Mouse (Mus musculus): ENCODE results near the gene Rapgef4. TPM values are rescaled to one million over a fixed set of nuclear protein-coding genes. Genes with fewer than 3 reads are reported as not detected.

Rapgef4 gene
- total and polyA plus RNA-seq, 2 experiments from 2014 or later: 48.5 to 78.6 TPM

GRCm38 (mm10) chr2:72221706-72222105, 240.7 kb downstream of the Rapgef4 start:
- DNase-seq (ENCODE audit: low spot score) (no peak), ATAC-seq (ENCODE audit: low FRiP score) (no peak)
- Histone ChIP-seq H3K4me2 (ENCODE audit: low read depth, low read length, poor library complexity, severe bottlenecking) (no peak overlapping the region), H3K9me3 (ENCODE audit: low read length) (no peaks in the 10 kb centered on the region), H3K4me1 (ENCODE audit: insufficient read depth, low read length) (no peaks in the 10 kb centered on the region), H3K4me3 (ENCODE audit: low read depth, low read length) (no peak overlapping the region), H3K9ac (replicated peaks; ENCODE audit: low read length, poor library complexity, severe bottlenecking) (no peak overlapping the region), H3K27me3 (ENCODE audit: insufficient read depth, low read length) (no peaks in the 10 kb centered on the region), H3K36me3 (ENCODE audit: insufficient read depth, low read length) (peaks cover 4% of the 10 kb centered on the region; the same call in 1 of the 2 replicates), H3K27ac (ENCODE audit: low read depth, low read length) (no peak overlapping the region)
- TF ChIP-seq CTCF (IDR thresholded peaks at IDR 0.05): no peak
- WGBS: 52% methylated on average over 7 of the region's 7 CpGs

GRCm38 (mm10) chr2:72222276-72222675, 241.2 kb downstream of the Rapgef4 start:
- Histone ChIP-seq H3K4me2 (ENCODE audit: low read depth, low read length, poor library complexity, severe bottlenecking) (no peak overlapping the region), H3K9ac (replicated peaks; ENCODE audit: low read length, poor library complexity, severe bottlenecking) (no peak overlapping the region), H3K27ac (ENCODE audit: low read depth, low read length) (no peak overlapping the region), H3K36me3 (ENCODE audit: insufficient read depth, low read length) (peaks cover 7% of the 10 kb centered on the region; the same call in 1 of the 2 replicates), H3K27me3 (ENCODE audit: insufficient read depth, low read length) (no peaks in the 10 kb centered on the region), H3K4me1 (ENCODE audit: insufficient read depth, low read length) (no peaks in the 10 kb centered on the region), H3K4me3 (ENCODE audit: low read depth, low read length) (no peak overlapping the region), H3K9me3 (ENCODE audit: low read length) (no peaks in the 10 kb centered on the region)
- no peak for DNase-seq (ENCODE audit: low spot score)
- WGBS: 92% methylated on average over 4 of the region's 4 CpGs
- TF ChIP-seq CTCF (IDR thresholded peaks at IDR 0.05): no peak
- ATAC-seq (ENCODE audit: low FRiP score): no peak

GRCm38 (mm10) chr2:72222736-72223455, 241.9 kb downstream of the Rapgef4 start:
- TF ChIP-seq CTCF (IDR thresholded peaks at IDR 0.05): no peak
- H3K27me3 ChIP-seq (ENCODE audit: insufficient read depth, low read length): no peaks in the 10 kb centered on the region
- DNase-seq (ENCODE audit: low spot score) (no peak), ATAC-seq (ENCODE audit: low FRiP score) (no peak)
- WGBS: 90% methylated on average over 16 of the region's 16 CpGs
- H3K4me3 ChIP-seq (ENCODE audit: low read depth, low read length): no peak overlapping the region
- H3K4me2 ChIP-seq (ENCODE audit: low read depth, low read length, poor library complexity, severe bottlenecking): no peak overlapping the region
- no peaks in the 10 kb centered on the region for H3K9me3 ChIP-seq (ENCODE audit: low read length)
- no peaks in the 10 kb centered on the region for H3K4me1 ChIP-seq (ENCODE audit: insufficient read depth, low read length)
- H3K36me3 ChIP-seq (ENCODE audit: insufficient read depth, low read length): peaks cover 9% of the 10 kb centered on the region; the same call in 1 of the 2 replicates
- no peak overlapping the region for H3K27ac ChIP-seq (ENCODE audit: low read depth, low read length)
- H3K9ac ChIP-seq (replicated peaks; ENCODE audit: low read length, poor library complexity, severe bottlenecking): no peak overlapping the region

GRCm38 (mm10) chr2:72223479-72223878, 242.4 kb downstream of the Rapgef4 start:
- ATAC-seq (ENCODE audit: low FRiP score) (no peak), DNase-seq (ENCODE audit: low spot score) (no peak)
- H3K4me2 ChIP-seq (ENCODE audit: low read depth, low read length, poor library complexity, severe bottlenecking): no peak overlapping the region
- 75% methylated on average over 5 of the region's 5 CpGs for WGBS
- H3K36me3 ChIP-seq (ENCODE audit: insufficient read depth, low read length): peaks cover 9% of the 10 kb centered on the region; the same call in 1 of the 2 replicates
- H3K9ac ChIP-seq (replicated peaks; ENCODE audit: low read length, poor library complexity, severe bottlenecking): no peak overlapping the region
- no peak overlapping the region for H3K4me3 ChIP-seq (ENCODE audit: low read depth, low read length)
- H3K9me3 ChIP-seq (ENCODE audit: low read length): no peaks in the 10 kb centered on the region
- H3K27ac ChIP-seq (ENCODE audit: low read depth, low read length): no peak overlapping the region
- no peaks in the 10 kb centered on the region for H3K4me1 ChIP-seq (ENCODE audit: insufficient read depth, low read length)
- no peaks in the 10 kb centered on the region for H3K27me3 ChIP-seq (ENCODE audit: insufficient read depth, low read length)
- no peak for TF ChIP-seq CTCF (IDR thresholded peaks at IDR 0.05)

- no peak overlapping the region for H3K9ac ChIP-seq (replicated peaks; ENCODE audit: low read length, poor library complexity, severe bottlenecking)
- WGBS: 86% methylated on average over 6 of the region's 6 CpGs
- H3K4me3 ChIP-seq (ENCODE audit: low read depth, low read length): no peak overlapping the region
- H3K4me1 ChIP-seq (ENCODE audit: insufficient read depth, low read length): no peaks in the 10 kb centered on the region
- H3K9me3 ChIP-seq (ENCODE audit: low read length): no peaks in the 10 kb centered on the region
- peaks cover 14% of the 10 kb centered on the region for H3K36me3 ChIP-seq (ENCODE audit: insufficient read depth, low read length)
- ATAC-seq (ENCODE audit: low FRiP score): no peak
- no peaks in the 10 kb centered on the region for H3K27me3 ChIP-seq (ENCODE audit: insufficient read depth, low read length)
- no peak overlapping the region for H3K4me2 ChIP-seq (ENCODE audit: low read depth, low read length, poor library complexity, severe bottlenecking)
- TF ChIP-seq CTCF (IDR thresholded peaks at IDR 0.05): no peak
- DNase-seq (ENCODE audit: low spot score): no peak
- no peak overlapping the region for H3K27ac ChIP-seq (ENCODE audit: low read depth, low read length)
Measured at GRCm38 (mm10) chr2:72226006-72226405, 245.0 kb downstream of the Rapgef4 start.

- WGBS: 95% methylated on average over 6 of the region's 6 CpGs
- H3K27ac ChIP-seq (ENCODE audit: low read depth, low read length): no peak overlapping the region
- H3K4me3 ChIP-seq (ENCODE audit: low read depth, low read length): no peak overlapping the region
- DNase-seq (ENCODE audit: low spot score): no peak
- TF ChIP-seq CTCF (IDR thresholded peaks at IDR 0.05): no peak
- no peak overlapping the region for H3K9ac ChIP-seq (replicated peaks; ENCODE audit: low read length, poor library complexity, severe bottlenecking)
- H3K27me3 ChIP-seq (ENCODE audit: insufficient read depth, low read length): no peaks in the 10 kb centered on the region
- no peak overlapping the region for H3K4me2 ChIP-seq (ENCODE audit: low read depth, low read length, poor library complexity, severe bottlenecking)
- H3K4me1 ChIP-seq (ENCODE audit: insufficient read depth, low read length): no peaks in the 10 kb centered on the region
- H3K9me3 ChIP-seq (ENCODE audit: low read length): no peaks in the 10 kb centered on the region
- ATAC-seq (ENCODE audit: low FRiP score): no peak
- H3K36me3 ChIP-seq (ENCODE audit: insufficient read depth, low read length): peaks cover 18% of the 10 kb centered on the region
Measured at GRCm38 (mm10) chr2:72227416-72227815, 246.4 kb downstream of the Rapgef4 start.
